11 mouse cellular contexts compared by ENCODE assay signal in the genomic region with DNA sequence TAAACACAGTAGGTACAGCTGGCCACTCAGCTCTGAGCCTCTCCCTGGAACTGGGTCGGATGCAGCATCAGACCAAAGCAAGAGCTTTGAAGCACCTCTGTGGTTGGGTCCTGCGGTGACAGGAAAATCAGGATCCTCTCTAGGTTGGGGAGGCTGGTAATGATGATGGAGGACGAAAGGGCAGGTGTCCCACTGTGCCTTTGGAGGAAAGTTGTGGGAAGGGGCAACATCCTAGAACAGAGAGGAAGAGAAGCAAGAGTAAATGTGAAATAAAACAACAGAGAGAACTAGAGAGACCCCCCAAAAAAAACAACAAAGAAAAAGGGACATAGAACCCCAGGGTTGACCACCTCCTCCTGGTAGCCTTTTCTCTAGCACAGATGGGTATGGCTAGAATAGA. TPM values are rescaled to one million over a fixed set of nuclear protein-coding genes. Genes with fewer than 3 reads are reported as not detected.
DNase-seq lines count a peak whose midpoint lies in the region; ATAC-seq and TF ChIP-seq lines count a peak whose summit lies in the region.
"Had no signal": no experiment of that assay in that cellular context is flagged by ENCODE, and none has a peak within 500 bp of the region (broad histone marks: within the 10 kb centered on the region; RNA-seq: fewer than 3 reads in every experiment).

TSS of gene Kcnma1 (minus strand) at position 101 of the 400 bp plus-strand sequence.

- no peak for TF ChIP-seq CTCF in left cerebral cortex, adult 2 months (IDR thresholded peaks at IDR 0.05)
- no peak for TF ChIP-seq CTCF in cortical plate, adult 2 months (IDR thresholded peaks at IDR 0.05; ENCODE audit: extremely low read depth, insufficient read depth, low read length)
- TF ChIP-seq CTCF in hindbrain, postnatal 0 days (IDR thresholded peaks at IDR 0.05; ENCODE audit: low read depth): no peak
- no peak for TF ChIP-seq CTCF in olfactory bulb, adult 2 months (IDR thresholded peaks at IDR 0.05; ENCODE audit: insufficient read depth, low read depth, low read length)

- H3K27me3 ChIP-seq in hindbrain, postnatal 0 days (ENCODE audit: insufficient read depth, low read length): no peaks in the 10 kb centered on the region
- H3K27me3 ChIP-seq: liver, embryonic 13.5 days; megakaryocyte, embryonic 14.5 days had no signal

- H3K9ac ChIP-seq in hindbrain, postnatal 0 days (replicated peaks; ENCODE audit: low read length): no peak within 1 kb of the TSS
- H3K9ac ChIP-seq: liver, embryonic 13.5 days had no signal

- no peak for DNase-seq in left cerebral cortex, adult 2 months (ENCODE audit: extremely low spot score in 1 of 2, low spot score in 2 of 2)
- DNase-seq in left cerebral cortex, adult 9 months (ENCODE audit: low spot score in 2 of 2): no peak
- no peak for DNase-seq in hindbrain, postnatal 0 days (ENCODE audit: low spot score)
- no peak for DNase-seq in c-Kit-positive CD71-positive TER-119-positive erythroid progenitor cells, embryonic 14.5 days (ENCODE audit: low spot score)
- DNase-seq: cerebellum, adult 9-11 months; liver, embryonic 13.5 days had no signal

- no peak within 1 kb of the TSS for H3K27ac ChIP-seq in left cerebral cortex, adult 2 months
- no peak within 1 kb of the TSS for H3K27ac ChIP-seq in cortical plate, adult 2 months (ENCODE audit: insufficient read depth, low read length)
- no peak within 1 kb of the TSS for H3K27ac ChIP-seq in hindbrain, postnatal 0 days
- no peak within 1 kb of the TSS for H3K27ac ChIP-seq in olfactory bulb, adult 2 months (ENCODE audit: insufficient read depth, low read depth, low read length)
- H3K27ac ChIP-seq: liver, embryonic 13.5 days had no signal

- no peak within 1 kb of the TSS for H3K4me2 ChIP-seq in hindbrain, postnatal 0 days (ENCODE audit: low read depth, low read length)
- H3K4me2 ChIP-seq: liver, embryonic 13.5 days had no signal

- no peaks in the 10 kb centered on the region for H3K36me3 ChIP-seq in hindbrain, postnatal 0 days (ENCODE audit: insufficient read depth, low read length)
- H3K36me3 ChIP-seq: liver, embryonic 13.5 days had no signal

- no peaks in the 10 kb centered on the region for H3K9me3 ChIP-seq in hindbrain, postnatal 0 days (ENCODE audit: low read length)
- H3K9me3 ChIP-seq: liver, embryonic 13.5 days; megakaryocyte, embryonic 14.5 days had no signal

- intact Hi-C loops in left cerebral cortex, adult 2 months (cut with DNase I): no loop called here

- H3K4me3 ChIP-seq in left cerebral cortex, adult 2 months: no peak within 1 kb of the TSS
- H3K4me3 ChIP-seq in cortical plate, adult 2 months (ENCODE audit: insufficient read depth, low read length): no peak within 1 kb of the TSS
- no peak within 1 kb of the TSS for H3K4me3 ChIP-seq in hindbrain, postnatal 0 days (ENCODE audit: low read length)
- H3K4me3 ChIP-seq in olfactory bulb, adult 2 months (ENCODE audit: insufficient read depth, low read depth, low read length): no peak within 1 kb of the TSS
- H3K4me3 ChIP-seq: liver, embryonic 13.5 days; megakaryocyte, embryonic 14.5 days had no signal

- no peaks in the 10 kb centered on the region for H3K4me1 ChIP-seq in cortical plate, adult 2 months (ENCODE audit: control insufficient read depth, insufficient read depth, low read length)
- no peaks in the 10 kb centered on the region for H3K4me1 ChIP-seq in hindbrain, postnatal 0 days (ENCODE audit: insufficient read depth, low read length)
- H3K4me1 ChIP-seq in olfactory bulb, adult 2 months (ENCODE audit: control insufficient read depth, insufficient read depth, low read length): no peaks in the 10 kb centered on the region
- H3K4me1 ChIP-seq: liver, embryonic 13.5 days; megakaryocyte, embryonic 14.5 days had no signal

- 63% methylated on average over 3 of the region's 3 CpGs for WGBS in hindbrain, postnatal 0 days
- WGBS in olfactory bulb, adult 2 months: 85% methylated on average over 3 of the region's 3 CpGs

- no peak for TF ChIP-seq POLR2A in cortical plate, adult 2 months (IDR thresholded peaks at IDR 0.05; ENCODE audit: extremely low read depth, insufficient read depth, low read length)
- no peak for TF ChIP-seq POLR2A in olfactory bulb, adult 2 months (IDR thresholded peaks at IDR 0.05; ENCODE audit: insufficient read depth, low read depth, low read length)

- no peak for ATAC-seq in hindbrain, postnatal 0 days
- ATAC-seq in erythroid progenitor cell, adult 5-6 weeks (replicated peaks; ENCODE audit: low FRiP score, poor library complexity, severe bottlenecking): no peak

RNA-seq across cellular contexts. Expression of gene Kcnma1, which starts in this region (rescaled TPM):
- 100 to 1,000 TPM; 194 to 195 TPM for total RNA-seq in left cerebral cortex, adult 2 months (2021)
- polyA plus RNA-seq in cortical plate, adult 2 months (2012; rRNA removed): 57.9 and 60.3 TPM in 2 replicates
- total RNA-seq in hindbrain, postnatal 0 days (2014; rRNA removed): 36.1 and 36.8 TPM in 2 replicates
- 15.9 and 16.5 TPM in 2 replicates for polyA plus RNA-seq in hindbrain, postnatal 0 days (2015; fragmentation: Nextera tagmentation; extraction: Ambion mirVana)
- polyA plus RNA-seq in olfactory bulb, adult 2 months (2012; ENCODE audit: insufficient read depth, insufficient read length, low replicate concordance, missing spikeins): 75.1 and 317 TPM in 2 replicates
- total RNA-seq in erythroid progenitor cell, adult 5-6 weeks (2015; ENCODE audit: low replicate concordance): not detected in 2 replicates
- not detected in 2 replicates for total RNA-seq in erythroid progenitor cell, adult 5-6 weeks (2017; ENCODE audit: low replicate concordance)
- total RNA-seq: hematopoietic stem cell, adult 5-6 weeks had no signal

Comparison
In these comparisons a context has a peak if more than half of its experiments do, and no peak if none do; other contexts are left out.
1. RNA of gene Kcnma1 (total RNA-seq): 194 to 195 TPM in left cerebral cortex, adult 2 months and 36.1 to 36.8 TPM in hindbrain, postnatal 0 days; not detected in erythroid progenitor cell, adult 5-6 weeks; every median in the first group is over 10 times any median in the second.